Mouse (Mus musculus) C2C12 (cell line): ENCODE measurements around the gene Slfn14. TPM values are rescaled to one million over a fixed set of nuclear protein-coding genes. Genes with fewer than 3 reads are reported as not detected.

Source experiments
- H3K27me3 ChIP-seq: one replicate; pipeline ENCODE4 v1.6.1; 2011; ENCODE audit not compliant: control insufficient read depth, insufficient read depth, insufficient read length
- H3K36me3 ChIP-seq: one replicate; pipeline ENCODE4 v1.6.1; 2011; ENCODE audit not compliant: control insufficient read depth, insufficient read depth
- H3K4me3 ChIP-seq: one replicate; pipeline ENCODE4 v1.5.1; 2011; ENCODE audit warnings: mild to moderate bottlenecking, control low read depth; ENCODE audit not compliant: poor library complexity, insufficient read depth, severe bottlenecking
- H3K79me2 ChIP-seq: one replicate; pipeline ENCODE4 v1.6.1; 2011; ENCODE audit not compliant: control insufficient read depth, insufficient read depth
- H3K79me3 ChIP-seq: one replicate; pipeline ENCODE4 v1.6.1; 2011; ENCODE audit warnings: low read depth, control low read depth
- H3ac ChIP-seq: one replicate; pipeline ENCODE3; 2011; ENCODE audit warnings: low read depth; ENCODE audit not compliant: control insufficient read depth, insufficient read length
- CEBPB ChIP-seq: IDR thresholded peaks from one replicate; pipeline ENCODE4 v1.6.1; 2011; ENCODE audit warnings: low read depth, mild to moderate bottlenecking, control low read depth, moderate library complexity
- CTCF ChIP-seq: IDR thresholded peaks from one replicate; pipeline ENCODE4 v1.5.1; 2011; ENCODE audit not compliant: control insufficient read depth, insufficient read depth, insufficient read length
- FOSL1 ChIP-seq: IDR thresholded peaks from one replicate; pipeline ENCODE4 v1.8.0; 2011; ENCODE audit warnings: mild to moderate bottlenecking, low read length; ENCODE audit not compliant: poor library complexity, insufficient read depth, severe bottlenecking
- MAX ChIP-seq: IDR thresholded peaks from one replicate; pipeline ENCODE4 v1.6.1; 2011; ENCODE audit warnings: mild to moderate bottlenecking, control low read depth
- MYOD1 ChIP-seq: IDR thresholded peaks from one replicate; pipeline ENCODE4 v1.6.1; 2011; ENCODE audit warnings: low read depth; ENCODE audit not compliant: control insufficient read depth, insufficient read length
- MYOG ChIP-seq: IDR thresholded peaks from one replicate; pipeline ENCODE4 v1.6.1; 2011; ENCODE audit not compliant: control insufficient read depth, insufficient read length; ENCODE audit errors: extremely low read depth
- USF1 ChIP-seq: IDR thresholded peaks from one replicate; pipeline ENCODE4 v1.6.1; 2011; ENCODE audit warnings: low read depth, mild to moderate bottlenecking, control low read depth, moderate library complexity
- polyA plus RNA-seq: library from polyadenylated mRNA; unstranded; fragments of >200 nt; fragmentation: generic; extraction: Trizol; gene quantifications from one replicate; pipeline ENCODE4 v1.2.1, GENCODE M21; 2012; ENCODE audit warnings: missing spikeins

Gene Slfn14
- polyA plus RNA-seq, 1 experiment, result not detected

DNA sequence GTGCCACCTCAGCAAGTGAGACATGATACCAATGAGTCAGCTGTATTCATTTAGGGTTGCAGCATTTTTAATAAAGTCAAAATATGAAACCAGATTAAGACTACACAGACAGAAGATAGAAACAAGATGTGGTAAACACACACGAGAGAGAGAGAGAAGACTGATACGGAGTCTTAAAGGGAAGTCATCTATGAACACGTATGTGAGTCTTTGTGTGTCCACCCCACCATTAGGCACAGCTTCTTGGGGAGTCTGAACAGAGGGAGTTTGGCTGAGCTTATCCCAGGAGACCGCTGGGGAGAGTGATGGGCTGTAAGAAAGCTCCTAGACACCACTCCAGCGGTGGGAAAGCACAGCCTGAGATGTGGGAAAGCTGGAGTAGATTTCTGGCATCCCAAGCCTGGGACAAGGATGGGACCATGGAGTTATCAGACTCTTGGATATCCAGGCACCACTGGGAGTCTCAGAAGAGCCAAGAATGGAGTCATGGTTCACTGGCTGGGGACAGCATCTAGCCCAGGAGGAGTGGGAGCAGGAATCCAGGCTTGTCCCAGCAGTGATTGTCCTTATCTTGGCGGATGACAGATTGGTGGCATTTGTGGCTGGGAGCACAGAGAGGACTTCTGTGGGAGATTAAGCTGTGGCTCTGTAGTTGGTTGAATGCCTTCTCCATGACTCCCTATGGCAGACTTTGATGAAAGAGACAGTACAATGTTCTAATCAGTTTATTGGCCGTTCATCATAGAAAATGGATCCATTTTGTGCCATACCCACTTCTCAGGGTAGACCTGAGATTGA, 58.4 kb downstream of the Slfn14 start:
- Histone ChIP-seq H3ac (no peak overlapping the region), H3K79me2 (peaks cover 73% of the 10 kb centered on the region), H3K4me3 (no peak overlapping the region), H3K27me3 (peaks cover 4% of the 10 kb centered on the region), H3K36me3 (no peaks in the 10 kb centered on the region), H3K79me3 (peaks cover 36% of the 10 kb centered on the region)
- TF ChIP-seq CTCF, result no peak
- TF ChIP-seq MYOD1, result no peak
- TF ChIP-seq MYOG, result no peak
- TF ChIP-seq MAX, result no peak
- TF ChIP-seq USF1, result no peak
- no peak for TF ChIP-seq FOSL1
- no peak for TF ChIP-seq CEBPB

DNA sequence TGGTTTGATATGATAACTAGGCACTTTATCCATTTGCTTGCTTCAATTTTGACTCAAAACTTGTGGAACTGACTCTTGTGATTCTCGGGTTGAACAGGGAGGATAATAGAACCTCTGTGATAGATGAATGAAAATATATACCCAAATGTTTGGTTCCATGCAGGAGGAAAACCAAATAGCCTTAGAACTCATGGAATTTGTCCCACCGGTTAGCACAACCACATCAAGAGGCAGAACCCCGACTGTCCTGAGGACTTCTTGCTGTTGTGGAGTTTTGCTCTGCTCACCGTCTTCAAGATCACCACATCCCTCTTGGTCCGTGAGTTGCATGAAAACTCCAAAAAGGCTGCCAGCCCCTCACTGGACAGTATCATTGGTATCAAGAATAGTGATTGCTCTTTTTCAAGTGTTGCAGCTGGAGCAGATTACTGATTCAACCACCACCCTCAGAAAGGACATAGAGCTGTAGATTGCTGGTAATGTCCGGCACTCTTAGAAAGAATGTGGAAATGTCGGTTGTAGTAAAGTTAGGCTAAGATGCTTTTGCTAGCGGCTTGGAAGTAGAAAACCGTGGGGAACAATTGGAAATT, 61.1 kb downstream of the Slfn14 start:
- H3K36me3 ChIP-seq, result no peaks in the 10 kb centered on the region
- H3ac ChIP-seq, result no peak overlapping the region
- TF ChIP-seq MAX (no peak), MYOD1 (no peak), USF1 (no peak), FOSL1 (no peak), CEBPB (no peak), MYOG (no peak), CTCF (no peak)
- H3K79me2 ChIP-seq, result peaks cover 58% of the 10 kb centered on the region
- H3K4me3 ChIP-seq, result peak overlapping the region; percentile 48
- peaks cover 25% of the 10 kb centered on the region for H3K79me3 ChIP-seq
- peaks cover 4% of the 10 kb centered on the region for H3K27me3 ChIP-seq

Other genes starting within 250 kb of the Slfn14 start
- 0.27 TPM for gene Slfn2, start 221.6 kb downstream of the Slfn14 start, polyA plus RNA-seq
- not detected for gene Slfn1, start 169.9 kb downstream of the Slfn14 start, polyA plus RNA-seq
- not detected for gene Slfn4, start 111.5 kb downstream of the Slfn14 start, polyA plus RNA-seq
- gene Slfn3, start 95.4 kb downstream of the Slfn14 start, polyA plus RNA-seq, result 2.0 TPM
- 47.9 TPM for gene Ap2b1, start 12.3 kb upstream of the Slfn14 start, polyA plus RNA-seq
- gene Pex12, start 15.9 kb upstream of the Slfn14 start, polyA plus RNA-seq, result 6.1 TPM
- gene Rasl10b, start 122.4 kb upstream of the Slfn14 start, polyA plus RNA-seq, result 0.08 TPM
- not detected for gene Gas2l2, start 142.7 kb upstream of the Slfn14 start, polyA plus RNA-seq
- gene 1700020L24Rik, start 151.0 kb upstream of the Slfn14 start, polyA plus RNA-seq, result 1.5 TPM
- 2.3 TPM for gene Mmp28, start 176.3 kb upstream of the Slfn14 start, polyA plus RNA-seq
- 44.6 TPM for gene Taf15, start 186.4 kb upstream of the Slfn14 start, polyA plus RNA-seq
- not detected for gene Heatr9, start 235.4 kb upstream of the Slfn14 start, polyA plus RNA-seq
- gene Ccl5, start 243.8 kb upstream of the Slfn14 start, polyA plus RNA-seq, result 0.13 TPM